Mouse (Mus musculus) erythroblast, embryonic 14.5 days (primary cell): Measurements from ENCODE around the gene Ap1s3.

Experiments used
- GATA1 ChIP-seq: IDR thresholded peaks from 2 replicates; pipeline ENCODE4 v1.6.1; 2012; ENCODE audit warnings: low read length, inconsistent platforms, mixed read lengths
- TAL1 ChIP-seq: IDR thresholded peaks from 3 replicates; pipeline ENCODE4 v1.6.1; 2012; ENCODE audit warnings: low read length, inconsistent platforms, mixed read lengths

DNA sequence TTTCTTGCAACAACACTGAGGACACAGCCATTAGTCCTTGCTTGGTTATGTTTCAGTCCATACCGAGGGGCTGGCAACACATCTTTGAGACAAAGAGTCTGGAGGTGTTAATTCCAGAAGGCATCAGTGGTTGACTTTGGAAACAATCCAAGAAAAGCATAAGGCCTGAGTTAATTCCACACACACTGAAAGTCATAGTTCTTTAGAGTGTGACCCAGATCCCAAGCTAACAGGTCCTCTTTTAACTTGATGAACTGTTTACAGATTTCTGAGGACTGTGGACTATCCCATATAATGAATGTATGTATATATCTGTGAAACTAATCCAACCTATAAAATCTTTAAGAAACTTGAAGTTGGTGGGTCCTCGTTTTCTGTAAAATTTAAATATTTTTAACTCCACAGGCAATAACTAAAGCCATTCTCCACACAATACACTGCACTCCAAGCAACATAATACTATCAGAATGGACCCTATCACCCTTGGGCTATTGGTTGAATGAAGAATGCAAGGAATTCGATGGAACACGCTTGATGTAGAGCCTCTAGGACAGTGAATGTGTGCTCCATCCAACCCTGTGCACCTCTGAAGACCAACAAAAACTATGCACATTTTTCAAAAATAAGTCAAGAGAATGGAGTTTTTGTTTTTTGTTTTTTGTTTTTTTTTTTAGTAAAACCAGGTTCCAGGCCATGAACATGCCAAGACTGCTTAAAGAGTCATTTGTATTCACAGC lies 15.8 kb downstream of the Ap1s3 start:
- TF ChIP-seq TAL1: no peak
- TF ChIP-seq GATA1: no peak
